Mouse (Mus musculus) cerebellum, adult 2 months (tissue): ENCODE data around the gene 1700019D03Rik.

Experiments used
- CTCF ChIP-seq: fragments of 200-500 bp; IDR thresholded peaks from 2 replicates; pipeline ENCODE4 v1.5.1; 2011; ENCODE audit warnings: low read depth, mild to moderate bottlenecking, control low read depth, low read length, moderate library complexity, borderline replicate concordance; ENCODE audit not compliant: insufficient read depth
- POLR2A ChIP-seq: fragments of 200-500 bp; IDR thresholded peaks from 2 replicates; pipeline ENCODE4 v1.6.1; 2011; ENCODE audit warnings: low read length, control low read depth, borderline replicate concordance; ENCODE audit not compliant: insufficient read depth

DNA sequence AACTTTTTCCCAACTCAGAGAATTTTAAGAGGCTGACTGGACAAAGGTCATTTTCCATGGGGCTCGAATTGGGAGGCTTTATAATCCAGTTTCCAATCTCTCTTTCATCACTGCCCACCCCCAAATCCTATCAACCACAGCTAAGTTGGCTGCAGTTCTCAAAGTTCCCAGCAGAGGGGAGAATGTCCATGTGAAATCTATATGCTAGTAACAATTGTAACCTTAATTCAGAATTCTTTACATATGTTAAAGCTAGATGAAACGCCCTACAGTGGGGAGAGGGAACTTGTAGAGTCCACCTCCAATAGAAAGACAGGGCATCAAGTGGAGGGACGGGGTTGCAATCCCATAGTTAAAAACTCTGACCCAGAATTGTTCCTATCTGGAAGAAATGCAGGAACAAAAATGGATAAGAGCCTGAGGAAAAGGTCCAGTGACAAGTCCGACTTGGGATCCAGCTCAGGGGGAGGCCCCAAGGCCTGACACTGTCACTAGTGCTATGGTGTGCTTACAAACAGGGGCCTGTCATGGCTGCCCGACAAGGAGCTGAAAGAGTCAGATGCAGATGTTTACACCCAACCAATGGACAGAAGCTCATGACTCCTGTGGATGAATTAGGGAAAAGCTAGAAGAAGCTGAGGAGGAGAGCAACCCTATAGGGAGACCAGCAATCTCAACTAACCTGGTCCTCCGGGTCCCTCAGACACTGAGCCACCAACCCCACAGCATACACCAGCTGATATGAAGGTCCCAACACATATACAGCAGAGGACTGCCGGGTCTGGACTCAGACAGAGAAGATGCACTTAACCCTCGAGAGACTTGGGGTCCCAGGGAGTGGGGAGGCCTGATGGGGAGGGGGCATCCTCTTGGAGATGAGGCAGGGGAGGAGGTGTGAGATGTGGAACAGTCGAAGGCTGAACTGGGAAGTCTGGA, 33.4 kb upstream of the 1700019D03Rik start:
- TF ChIP-seq CTCF, result peak; percentile 49; the same call in 1 of the 2 replicates
- TF ChIP-seq POLR2A, result no peak
